Mouse (Mus musculus): ENCODE measurements around the gene Foxc2. TPM values are rescaled to one million over a fixed set of nuclear protein-coding genes. Genes with fewer than 3 reads are reported as not detected.

Gene Foxc2
- total RNA-seq, 1 experiment, result 0.27 TPM

DNA sequence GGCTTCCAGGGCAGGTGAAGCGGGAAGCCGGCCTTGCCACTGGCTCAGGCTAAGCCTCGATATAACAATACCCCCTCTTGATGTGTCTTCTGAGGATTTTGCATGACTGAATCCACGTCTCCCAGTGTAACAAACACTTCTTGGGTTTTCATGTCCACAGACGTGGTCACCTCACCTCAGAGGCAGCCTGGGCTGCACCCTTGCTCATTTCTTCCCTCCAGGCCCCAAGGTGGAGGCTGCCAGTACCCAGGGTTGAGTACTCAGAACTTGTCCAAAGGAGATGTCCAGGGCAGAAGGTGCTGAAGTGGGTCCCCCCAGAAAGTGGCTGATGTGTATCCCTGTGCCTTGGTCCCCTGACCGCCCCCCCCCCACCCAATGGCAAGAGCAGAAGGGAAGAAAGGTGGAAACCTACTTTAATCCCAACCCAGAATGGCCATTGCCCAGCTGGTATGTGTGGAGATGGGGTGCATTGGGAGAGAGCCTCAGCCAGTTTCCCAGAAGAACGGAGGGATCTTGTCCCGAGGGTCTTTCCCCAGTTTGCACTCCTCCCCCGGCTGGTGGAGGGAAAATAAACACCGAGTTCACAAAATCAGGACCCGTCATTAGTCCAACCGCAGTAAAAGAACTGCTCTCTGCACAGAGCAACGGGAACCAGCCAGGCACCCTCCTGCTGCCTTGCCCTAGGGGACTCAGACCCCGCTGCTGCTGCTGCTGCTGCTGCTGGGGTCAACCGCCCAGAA lies 41.7 kb upstream of the Foxc2 start:
- Histone ChIP-seq H3K9me3 (ENCODE audit: control insufficient read depth, insufficient read depth, low read depth, low read length) (no peaks in the 10 kb centered on the region), H3K27ac (ENCODE audit: insufficient read depth, low read depth, low read length, poor library complexity, severe bottlenecking) (no peak overlapping the region), H3K9ac (ENCODE audit: insufficient read depth, low read depth, low read length, poor library complexity, severe bottlenecking) (no peak overlapping the region), H3K4me1 (ENCODE audit: control insufficient read depth in 2 of 2, insufficient read depth in 2 of 2, low read length in 2 of 2, poor library complexity in 1 of 2) (peaks cover 0 to 2% of the 10 kb centered on the region in 2 experiments; a peak in 1 of 4 replicates), H3K4me3 (ENCODE audit: insufficient read depth in 1 of 2, low read depth in 1 of 2, low read length in 2 of 2, poor library complexity in 1 of 2, severe bottlenecking in 1 of 2) (no peak overlapping the region), H3K36me3 (ENCODE audit: control insufficient read depth, insufficient read depth, low read length, poor library complexity, severe bottlenecking) (no peaks in the 10 kb centered on the region)
- no peak for DNase-seq (ENCODE audit: low read depth, low spot score)
- TF ChIP-seq CHD2 (IDR thresholded peaks at IDR 0.05; ENCODE audit: low read depth, low read length) (no peak), ZC3H11A (IDR thresholded peaks at IDR 0.05; ENCODE audit: borderline replicate concordance, low read depth, low read length) (no peak), ZNF384 (IDR thresholded peaks at IDR 0.05; ENCODE audit: low read depth, low read length) (no peak), MAFK (IDR thresholded peaks at IDR 0.05; ENCODE audit: insufficient read depth, low read depth, low read length) (no peak), HCFC1 (IDR thresholded peaks at IDR 0.05; ENCODE audit: borderline replicate concordance, insufficient read depth, low read length) (no peak)
- in situ Hi-C loops (cut with MboI; ENCODE audit: low sequenced_read_pairs in 2 of 2, unreplicated experiment in 2 of 2), result no loop called here

DNA sequence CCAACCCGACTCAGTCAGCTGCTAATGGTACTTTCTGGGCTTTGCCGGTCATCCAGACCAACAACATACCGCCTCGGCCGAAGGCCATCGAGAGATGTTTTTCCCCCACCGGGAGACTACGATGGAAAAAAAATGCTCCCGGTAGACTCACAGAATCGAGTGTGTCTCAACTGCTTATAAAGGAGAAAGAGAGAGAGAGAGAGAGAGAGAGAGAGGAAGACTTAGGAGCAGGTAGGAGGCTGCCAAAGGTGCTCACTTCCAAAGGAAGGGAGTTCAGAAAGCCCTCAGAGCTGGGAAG lies 41.2 kb upstream of the Foxc2 start:
- no peak for DNase-seq (ENCODE audit: low read depth, low spot score)
- Histone ChIP-seq H3K27ac (ENCODE audit: insufficient read depth, low read depth, low read length, poor library complexity, severe bottlenecking) (no peak overlapping the region), H3K9me3 (ENCODE audit: control insufficient read depth, insufficient read depth, low read depth, low read length) (no peaks in the 10 kb centered on the region), H3K4me3 (ENCODE audit: insufficient read depth in 1 of 2, low read depth in 1 of 2, low read length in 2 of 2, poor library complexity in 1 of 2, severe bottlenecking in 1 of 2) (no peak overlapping the region), H3K4me1 (ENCODE audit: control insufficient read depth in 2 of 2, insufficient read depth in 2 of 2, low read length in 2 of 2, poor library complexity in 1 of 2) (peaks cover 0 to 2% of the 10 kb centered on the region in 2 experiments; a peak in 1 of 4 replicates), H3K36me3 (ENCODE audit: control insufficient read depth, insufficient read depth, low read length, poor library complexity, severe bottlenecking) (no peaks in the 10 kb centered on the region), H3K9ac (ENCODE audit: insufficient read depth, low read depth, low read length, poor library complexity, severe bottlenecking) (no peak overlapping the region)
- TF ChIP-seq ZNF384 (IDR thresholded peaks at IDR 0.05; ENCODE audit: low read depth, low read length), result no peak
- in situ Hi-C loops (cut with MboI; ENCODE audit: low sequenced_read_pairs in 2 of 2, unreplicated experiment in 2 of 2), result no loop called here

DNA sequence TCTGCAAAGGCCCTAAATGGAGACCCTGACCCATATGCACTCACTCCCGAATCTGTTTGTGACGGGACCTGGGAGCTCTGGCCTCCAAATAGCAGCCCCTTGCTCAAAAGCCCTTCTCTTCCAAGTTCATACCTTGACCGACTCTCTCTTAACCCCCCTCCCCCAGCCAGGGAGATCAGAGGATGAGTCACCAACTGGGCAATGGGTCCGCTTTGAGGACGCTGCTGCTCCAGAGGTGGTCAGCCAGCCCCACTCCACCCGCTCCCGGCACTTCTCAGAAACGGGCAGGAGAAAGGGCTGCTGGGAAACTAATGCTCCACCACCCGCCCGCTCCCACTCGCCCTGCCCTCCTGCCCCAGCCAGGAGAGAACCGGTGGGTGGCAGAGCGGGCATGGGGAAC lies 40.0 kb upstream of the Foxc2 start:
- H3K9ac ChIP-seq (ENCODE audit: insufficient read depth, low read depth, low read length, poor library complexity, severe bottlenecking), result no peak overlapping the region

GRCm38 (mm10) chr8:121076555-121076954 lies 39.4 kb upstream of the Foxc2 start:
- no peak overlapping the region for H3K4me3 ChIP-seq (ENCODE audit: insufficient read depth in 1 of 2, low read depth in 1 of 2, low read length in 2 of 2, poor library complexity in 1 of 2, severe bottlenecking in 1 of 2)
- peaks cover 0 to 2% of the 10 kb centered on the region in 2 experiments; a peak in 1 of 4 replicates for H3K4me1 ChIP-seq (ENCODE audit: control insufficient read depth in 2 of 2, insufficient read depth in 2 of 2, low read length in 2 of 2, poor library complexity in 1 of 2)
- H3K9me3 ChIP-seq (ENCODE audit: control insufficient read depth, insufficient read depth, low read depth, low read length), result no peaks in the 10 kb centered on the region
- no peak for DNase-seq (ENCODE audit: low read depth, low spot score)
- no peak overlapping the region for H3K27ac ChIP-seq (ENCODE audit: insufficient read depth, low read depth, low read length, poor library complexity, severe bottlenecking)
- in situ Hi-C loops (cut with MboI; ENCODE audit: low sequenced_read_pairs in 2 of 2, unreplicated experiment in 2 of 2), result no loop called here
- no peak overlapping the region for H3K9ac ChIP-seq (ENCODE audit: insufficient read depth, low read depth, low read length, poor library complexity, severe bottlenecking)
- no peaks in the 10 kb centered on the region for H3K36me3 ChIP-seq (ENCODE audit: control insufficient read depth, insufficient read depth, low read length, poor library complexity, severe bottlenecking)
- TF ChIP-seq ZC3H11A (IDR thresholded peaks at IDR 0.05; ENCODE audit: borderline replicate concordance, low read depth, low read length) (no peak), HCFC1 (IDR thresholded peaks at IDR 0.05; ENCODE audit: borderline replicate concordance, insufficient read depth, low read length) (no peak), ZNF384 (IDR thresholded peaks at IDR 0.05; ENCODE audit: low read depth, low read length) (no peak), MAFK (IDR thresholded peaks at IDR 0.05; ENCODE audit: insufficient read depth, low read depth, low read length) (no peak), CHD2 (IDR thresholded peaks at IDR 0.05; ENCODE audit: low read depth, low read length) (no peak)

More for the DNA sequence above, 40.0 kb upstream of the Foxc2 start:
- TF ChIP-seq ZNF384 (IDR thresholded peaks at IDR 0.05; ENCODE audit: low read depth, low read length), result no peak
- no peak for TF ChIP-seq MAFK (IDR thresholded peaks at IDR 0.05; ENCODE audit: insufficient read depth, low read depth, low read length)
- no peak for TF ChIP-seq CHD2 (IDR thresholded peaks at IDR 0.05; ENCODE audit: low read depth, low read length)
- no peak for TF ChIP-seq HCFC1 (IDR thresholded peaks at IDR 0.05; ENCODE audit: borderline replicate concordance, insufficient read depth, low read length)
- TF ChIP-seq ZC3H11A (IDR thresholded peaks at IDR 0.05; ENCODE audit: borderline replicate concordance, low read depth, low read length), result no peak
- in situ Hi-C loops (cut with MboI; ENCODE audit: low sequenced_read_pairs in 2 of 2, unreplicated experiment in 2 of 2), result no loop called here
- Histone ChIP-seq H3K4me1 (ENCODE audit: control insufficient read depth in 2 of 2, insufficient read depth in 2 of 2, low read length in 2 of 2, poor library complexity in 1 of 2) (peaks cover 0 to 2% of the 10 kb centered on the region in 2 experiments; a peak in 1 of 4 replicates), H3K27ac (ENCODE audit: insufficient read depth, low read depth, low read length, poor library complexity, severe bottlenecking) (no peak overlapping the region), H3K4me3 (ENCODE audit: insufficient read depth in 1 of 2, low read depth in 1 of 2, low read length in 2 of 2, poor library complexity in 1 of 2, severe bottlenecking in 1 of 2) (no peak overlapping the region), H3K36me3 (ENCODE audit: control insufficient read depth, insufficient read depth, low read length, poor library complexity, severe bottlenecking) (no peaks in the 10 kb centered on the region), H3K9me3 (ENCODE audit: control insufficient read depth, insufficient read depth, low read depth, low read length) (no peaks in the 10 kb centered on the region)
- no peak for DNase-seq (ENCODE audit: low read depth, low spot score)

DNA sequence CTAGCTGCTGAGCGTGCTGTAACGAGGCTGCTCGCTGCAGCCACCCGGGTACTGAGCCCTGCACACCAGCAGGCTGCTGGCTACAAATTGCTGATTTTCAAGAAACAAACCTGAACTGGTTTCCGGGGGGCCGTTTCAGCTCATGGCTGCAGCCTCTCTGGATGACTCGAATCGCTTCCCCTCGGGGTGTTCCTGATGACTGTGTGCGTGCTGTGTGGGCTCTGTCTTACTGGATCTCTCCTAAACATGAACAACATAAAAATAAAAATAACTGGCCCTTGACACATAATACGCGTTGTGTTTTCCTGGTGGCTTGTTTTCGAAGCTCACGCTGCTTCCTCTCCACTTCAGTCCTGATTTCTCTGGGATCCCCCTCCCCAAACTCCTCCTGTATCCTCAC lies 37.2 kb upstream of the Foxc2 start:
- Histone ChIP-seq H3K27ac (ENCODE audit: insufficient read depth, low read depth, low read length, poor library complexity, severe bottlenecking) (no peak overlapping the region), H3K4me1 (ENCODE audit: control insufficient read depth in 2 of 2, insufficient read depth in 2 of 2, low read length in 2 of 2, poor library complexity in 1 of 2) (peaks cover 0 to under 1% of the 10 kb centered on the region in 2 experiments; a peak in 1 of 4 replicates), H3K9me3 (ENCODE audit: control insufficient read depth, insufficient read depth, low read depth, low read length) (no peaks in the 10 kb centered on the region), H3K36me3 (ENCODE audit: control insufficient read depth, insufficient read depth, low read length, poor library complexity, severe bottlenecking) (no peaks in the 10 kb centered on the region), H3K4me3 (ENCODE audit: insufficient read depth in 1 of 2, low read depth in 1 of 2, low read length in 2 of 2, poor library complexity in 1 of 2, severe bottlenecking in 1 of 2) (no peak overlapping the region), H3K9ac (ENCODE audit: insufficient read depth, low read depth, low read length, poor library complexity, severe bottlenecking) (no peak overlapping the region)
- TF ChIP-seq MAFK (IDR thresholded peaks at IDR 0.05; ENCODE audit: insufficient read depth, low read depth, low read length) (no peak), HCFC1 (IDR thresholded peaks at IDR 0.05; ENCODE audit: borderline replicate concordance, insufficient read depth, low read length) (no peak), ZNF384 (IDR thresholded peaks at IDR 0.05; ENCODE audit: low read depth, low read length) (no peak)
- in situ Hi-C loops (cut with MboI; ENCODE audit: low sequenced_read_pairs in 2 of 2, unreplicated experiment in 2 of 2), result no loop called here
- no peak for DNase-seq (ENCODE audit: low read depth, low spot score)

Data from ES-E14 (cell line).